In the genomic region with DNA sequence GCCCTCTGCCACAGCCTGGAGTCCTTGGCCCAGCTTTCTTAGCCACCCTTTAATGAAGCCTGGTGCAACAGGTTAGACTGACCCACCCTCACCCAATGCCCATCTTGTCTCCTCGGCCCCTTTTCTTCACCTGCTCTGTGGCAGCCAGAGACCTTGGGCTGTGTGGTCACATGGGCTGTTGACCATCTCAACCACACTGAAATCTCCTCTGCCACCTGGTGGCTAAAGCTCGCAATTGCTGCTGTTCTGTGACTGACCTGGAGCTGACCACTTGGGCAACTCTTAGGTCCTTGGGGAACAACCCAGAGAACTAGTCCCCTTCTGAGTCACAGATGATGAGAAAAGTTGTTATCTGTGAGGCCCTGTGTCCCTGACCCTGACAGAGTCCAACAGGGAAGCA, we compare ENCODE assay signal across 8 mouse cellular contexts.
A peak's percentile ranks its signal among the peaks of the same experiment; 100 is the strongest.
DNase-seq lines count a peak whose midpoint lies in the region; ATAC-seq and TF ChIP-seq lines count a peak whose summit lies in the region.

No protein-coding gene starts in this region.

- H3K4me3 ChIP-seq in forebrain, embryonic 14.5 days (ENCODE audit: low read depth, low read length), result no peak overlapping the region
- H3K4me3 ChIP-seq in forebrain, embryonic 15.5 days, result no peak overlapping the region
- H3K4me3 ChIP-seq in heart, adult 2 months, result no peak overlapping the region
- H3K4me3 ChIP-seq in stomach, postnatal 0 days (ENCODE audit: low read depth, low read length), result no peak overlapping the region

- WGBS in forebrain, embryonic 14.5 days, result 10% methylated on average over 2 of the region's 2 CpGs
- 18% methylated on average over 2 of the region's 2 CpGs for WGBS in forebrain, embryonic 15.5 days
- WGBS in heart, adult 2 months, result 7% methylated on average over 2 of the region's 2 CpGs
- WGBS in stomach, postnatal 0 days, result 7% methylated on average over 2 of the region's 2 CpGs

- H3K4me2 ChIP-seq in forebrain, embryonic 14.5 days (ENCODE audit: low read length), result no peak overlapping the region
- no peak overlapping the region for H3K4me2 ChIP-seq in forebrain, embryonic 15.5 days (replicated peaks)
- H3K4me2 ChIP-seq in stomach, postnatal 0 days (replicated peaks; ENCODE audit: low read depth), result no peak overlapping the region

- CTCF ChIA-PET in Patski (lab: Charles Lee), result interaction anchor here (0.7 to 2.2 kb wide), 5 partner anchors 14 to 113 kb away, joined by 3 to 6 read pairs (median 3); no protein-coding TSS in a partner anchor

- TF ChIP-seq CTCF in Patski (IDR thresholded peaks at IDR 0.05), result no peak
- TF ChIP-seq CTCF in heart, adult 2 months (IDR thresholded peaks at IDR 0.05), result peak; percentile 90
- TF ChIP-seq CTCF in stomach, postnatal 0 days (IDR thresholded peaks at IDR 0.05; ENCODE audit: low read depth), result peak; percentile 94

- ATAC-seq in forebrain, embryonic 14.5 days, result no peak
- ATAC-seq in forebrain, embryonic 15.5 days (replicated peaks), result no peak
- no peak for ATAC-seq in Patski
- ATAC-seq in stomach, postnatal 0 days (ENCODE audit: low FRiP score, low TSS enrichment), result peak; percentile 63

- DNase-seq in forebrain, embryonic 14.5 days (ENCODE audit: low spot score), result peak; percentile 50
- DNase-seq in Patski (ENCODE audit: low read depth, low spot score), result peak; percentile 15
- peak; percentile 69 to 78 for DNase-seq in cerebellum, postnatal 25 days
- DNase-seq in heart, adult 2 months, result peak; percentile 75 to 80
- peak; percentile 78 to 83 for DNase-seq in kidney, postnatal 25 days
- peak; percentile 79 for DNase-seq in lung, postnatal 25 days (ENCODE audit: low spot score)
- peak; percentile 77 for DNase-seq in stomach, postnatal 0 days (ENCODE audit: low spot score)

- no peaks in the 10 kb centered on the region for H3K27me3 ChIP-seq in forebrain, embryonic 14.5 days (replicated peaks; ENCODE audit: control insufficient read depth, insufficient read depth, low read length)
- no peaks in the 10 kb centered on the region for H3K27me3 ChIP-seq in forebrain, embryonic 15.5 days
- no peaks in the 10 kb centered on the region for H3K27me3 ChIP-seq in Patski
- no peaks in the 10 kb centered on the region for H3K27me3 ChIP-seq in heart, adult 2 months (ENCODE audit: control insufficient read depth, insufficient read depth, low read length)
- H3K27me3 ChIP-seq in stomach, postnatal 0 days (ENCODE audit: control insufficient read depth, insufficient read depth, low read length), result no peaks in the 10 kb centered on the region

- TF ChIP-seq POLR2A in heart, adult 2 months (IDR thresholded peaks at IDR 0.05; ENCODE audit: insufficient read depth, low read depth, low read length), result no peak

- intact Hi-C loops in heart, adult 2 months (cut with DNase I), result loop anchor here (1.0 to 5.0 kb wide), 4 partner anchors 117 to 351 kb away; no protein-coding TSS in a partner anchor

- TF ChIP-seq EP300 in heart, adult 2 months (IDR thresholded peaks at IDR 0.05; ENCODE audit: insufficient read depth, low read depth, low read length), result peak; percentile 65; the same call in 1 of the 2 replicates
- TF ChIP-seq EP300 in stomach, postnatal 0 days (optimal IDR thresholded peaks at IDR 0.05), result no peak

- H3K4me1 ChIP-seq in forebrain, embryonic 14.5 days (ENCODE audit: control insufficient read depth, insufficient read depth, low read length), result no peaks in the 10 kb centered on the region
- H3K4me1 ChIP-seq in forebrain, embryonic 15.5 days, result no peaks in the 10 kb centered on the region
- peaks cover 2% of the 10 kb centered on the region for H3K4me1 ChIP-seq in heart, adult 2 months (ENCODE audit: control insufficient read depth, insufficient read depth, low read length)
- peaks cover 7% of the 10 kb centered on the region; the same call in 1 of the 2 replicates for H3K4me1 ChIP-seq in stomach, postnatal 0 days (replicated peaks; ENCODE audit: control insufficient read depth, insufficient read depth)

- H3K27ac ChIP-seq in forebrain, embryonic 14.5 days (ENCODE audit: low read depth, low read length), result no peak overlapping the region
- no peak overlapping the region for H3K27ac ChIP-seq in forebrain, embryonic 15.5 days (replicated peaks)
- H3K27ac ChIP-seq in heart, adult 2 months, result no peak overlapping the region
- no peak overlapping the region for H3K27ac ChIP-seq in stomach, postnatal 0 days (replicated peaks)

- POLR2A ChIA-PET in Patski (lab: Charles Lee), result no interaction called here

- no peaks in the 10 kb centered on the region for H3K9me3 ChIP-seq in forebrain, embryonic 14.5 days (replicated peaks; ENCODE audit: control insufficient read depth, low read length)
- no peaks in the 10 kb centered on the region for H3K9me3 ChIP-seq in forebrain, embryonic 15.5 days
- no peaks in the 10 kb centered on the region for H3K9me3 ChIP-seq in stomach, postnatal 0 days (ENCODE audit: control insufficient read depth, low read length)

- no peaks in the 10 kb centered on the region for H3K79me2 ChIP-seq in heart, adult 2 months (replicated peaks; ENCODE audit: control insufficient read depth, insufficient read depth, low read length)

- no peaks in the 10 kb centered on the region for H3K36me3 ChIP-seq in forebrain, embryonic 14.5 days (ENCODE audit: control insufficient read depth, insufficient read depth, low read length)
- H3K36me3 ChIP-seq in forebrain, embryonic 15.5 days, result no peaks in the 10 kb centered on the region
- no peaks in the 10 kb centered on the region for H3K36me3 ChIP-seq in heart, adult 2 months (ENCODE audit: control insufficient read depth, insufficient read depth, low read length)
- H3K36me3 ChIP-seq in stomach, postnatal 0 days (ENCODE audit: control insufficient read depth, insufficient read depth, low read length), result no peaks in the 10 kb centered on the region

- H3K9ac ChIP-seq in forebrain, embryonic 14.5 days (ENCODE audit: low read length), result no peak overlapping the region
- H3K9ac ChIP-seq in forebrain, embryonic 15.5 days (replicated peaks), result no peak overlapping the region
- H3K9ac ChIP-seq in heart, adult 2 months (ENCODE audit: low read depth, low read length), result no peak overlapping the region
- H3K9ac ChIP-seq in stomach, postnatal 0 days (ENCODE audit: low read length), result no peak overlapping the region

- in situ Hi-C loops in Patski (cut with MboI; ENCODE audit: low pct_unique_long_range_greater_than_20kb), result loop anchor here (5.0 kb wide), 1 partner anchor 107 kb away; no protein-coding TSS in a partner anchor

Comparison
In these comparisons a context has a peak if more than half of its experiments do, and no peak if none do; other contexts are left out.
1. DNase-seq: peak in every context shown above with its lines; median percentile 80 in kidney, postnatal 25 days; 79 in lung, postnatal 25 days; 78 in heart, adult 2 months; 77 in stomach, postnatal 0 days; 74 in cerebellum, postnatal 25 days; 50 in forebrain, embryonic 14.5 days; 15 in Patski.